Mouse (Mus musculus) adrenal gland (tissue): ENCODE data around the gene Arhgap8.
"Not testable (repeated sequence)": the region's sequence is repeated elsewhere in the genome, so short reads cannot be mapped to it uniquely, and the experiment has no call there.

Experiments used
- intact Hi-C: fragments of 180-260 bp; cut with DNase I; formaldehyde crosslinking; loops from one replicate; pipeline ENCODE4 v1.15.1; 2025

Gene Arhgap8

DNA sequence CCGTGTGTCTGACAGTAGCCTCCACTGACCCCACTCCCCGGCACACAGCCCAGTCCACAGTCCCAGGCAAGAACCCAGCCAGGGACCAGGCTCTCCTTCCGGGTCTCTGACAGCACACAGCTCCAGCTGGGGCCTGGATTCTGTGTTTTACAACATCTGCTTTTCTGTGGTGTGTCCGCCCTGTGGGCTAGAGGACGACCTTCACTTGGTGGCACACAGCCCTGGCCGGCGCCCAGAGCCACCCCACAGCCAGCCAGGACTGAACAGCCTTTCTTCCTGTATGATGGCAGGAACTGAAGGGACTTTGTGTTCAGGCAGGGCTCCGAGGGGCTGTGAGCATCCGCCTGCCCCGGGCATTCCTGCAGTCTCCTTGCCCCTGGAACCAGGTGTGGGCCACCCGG lies 22.2 kb upstream of the Arhgap8 start:
- intact Hi-C loops, result no loop called here

DNA sequence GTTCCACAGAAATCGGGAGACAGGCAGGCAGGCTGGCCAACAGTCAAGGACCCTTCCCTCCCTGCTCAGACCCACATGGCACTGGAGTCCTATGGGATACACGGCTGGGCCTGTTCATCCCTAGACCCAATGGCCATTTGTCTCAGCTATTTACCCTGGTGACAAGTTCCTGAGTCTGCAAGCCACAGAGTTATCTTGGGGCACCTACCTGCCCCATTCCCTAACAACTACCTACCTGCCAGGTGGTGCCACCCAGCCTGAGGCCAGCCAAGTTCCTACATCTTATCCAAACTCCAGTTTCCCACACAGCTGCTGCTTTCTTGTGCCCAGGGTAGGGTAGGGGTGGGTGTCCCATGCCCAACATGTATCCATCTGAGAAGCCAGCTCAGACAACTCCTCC lies 21.7 kb upstream of the Arhgap8 start:
- intact Hi-C loops, result no loop called here

DNA sequence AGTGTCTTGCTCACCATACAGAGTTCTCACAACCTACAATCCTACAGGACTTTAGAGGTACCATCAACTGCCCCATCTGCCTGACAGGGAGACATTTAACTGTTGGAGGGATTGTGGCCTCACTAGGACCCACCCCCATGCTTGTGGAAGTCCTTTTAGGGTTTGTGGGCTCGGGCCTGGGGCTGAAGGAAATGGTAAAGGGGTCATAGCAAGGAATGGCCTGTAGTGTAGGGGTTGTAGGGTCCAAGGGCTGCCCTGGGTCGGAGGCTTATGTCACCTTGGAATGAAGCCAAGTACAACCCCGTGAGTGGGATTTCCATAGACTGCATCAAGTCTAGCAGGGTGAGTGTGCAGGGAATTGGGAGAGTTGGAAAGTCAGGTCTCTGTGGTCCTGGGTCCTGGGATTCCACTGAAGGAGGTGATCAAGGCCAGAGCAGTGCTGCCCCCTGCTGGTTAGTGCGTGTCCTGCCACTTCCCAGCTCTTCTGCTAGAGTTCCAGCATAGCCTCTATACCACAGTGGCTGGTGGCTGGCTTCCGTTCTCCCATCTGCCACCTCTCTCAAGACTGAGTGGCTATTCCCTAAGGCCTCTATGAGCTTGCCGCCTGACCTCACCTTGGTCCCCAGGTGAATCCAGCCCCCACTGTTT lies 19.6 kb upstream of the Arhgap8 start:
- intact Hi-C loops, result loop anchor here (2.0 kb wide), 1 partner anchor 29 kb away; no protein-coding TSS in a partner anchor

DNA sequence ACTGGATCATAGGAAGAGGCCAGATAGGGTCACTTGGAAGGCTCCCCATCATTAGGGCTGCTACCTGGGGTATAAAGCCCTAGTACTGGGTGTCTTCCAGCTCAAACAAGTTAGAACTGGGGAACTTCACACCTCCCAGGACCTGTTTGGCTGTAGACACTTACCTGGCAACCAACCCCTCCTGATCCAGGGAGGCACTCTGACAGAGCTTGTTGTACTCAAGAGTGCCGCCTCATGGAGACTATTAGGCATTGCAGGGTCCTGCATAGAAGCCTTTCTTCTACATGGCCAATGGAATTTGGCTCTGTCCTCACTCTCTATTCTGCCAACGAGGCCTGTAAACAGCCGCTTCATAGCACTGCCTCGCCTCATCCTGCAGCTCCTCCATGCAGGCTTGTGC lies 17.9 kb upstream of the Arhgap8 start:
- intact Hi-C loops, result loop anchor here (2.0 kb wide), 1 partner anchor 31 kb away; no protein-coding TSS in a partner anchor

DNA sequence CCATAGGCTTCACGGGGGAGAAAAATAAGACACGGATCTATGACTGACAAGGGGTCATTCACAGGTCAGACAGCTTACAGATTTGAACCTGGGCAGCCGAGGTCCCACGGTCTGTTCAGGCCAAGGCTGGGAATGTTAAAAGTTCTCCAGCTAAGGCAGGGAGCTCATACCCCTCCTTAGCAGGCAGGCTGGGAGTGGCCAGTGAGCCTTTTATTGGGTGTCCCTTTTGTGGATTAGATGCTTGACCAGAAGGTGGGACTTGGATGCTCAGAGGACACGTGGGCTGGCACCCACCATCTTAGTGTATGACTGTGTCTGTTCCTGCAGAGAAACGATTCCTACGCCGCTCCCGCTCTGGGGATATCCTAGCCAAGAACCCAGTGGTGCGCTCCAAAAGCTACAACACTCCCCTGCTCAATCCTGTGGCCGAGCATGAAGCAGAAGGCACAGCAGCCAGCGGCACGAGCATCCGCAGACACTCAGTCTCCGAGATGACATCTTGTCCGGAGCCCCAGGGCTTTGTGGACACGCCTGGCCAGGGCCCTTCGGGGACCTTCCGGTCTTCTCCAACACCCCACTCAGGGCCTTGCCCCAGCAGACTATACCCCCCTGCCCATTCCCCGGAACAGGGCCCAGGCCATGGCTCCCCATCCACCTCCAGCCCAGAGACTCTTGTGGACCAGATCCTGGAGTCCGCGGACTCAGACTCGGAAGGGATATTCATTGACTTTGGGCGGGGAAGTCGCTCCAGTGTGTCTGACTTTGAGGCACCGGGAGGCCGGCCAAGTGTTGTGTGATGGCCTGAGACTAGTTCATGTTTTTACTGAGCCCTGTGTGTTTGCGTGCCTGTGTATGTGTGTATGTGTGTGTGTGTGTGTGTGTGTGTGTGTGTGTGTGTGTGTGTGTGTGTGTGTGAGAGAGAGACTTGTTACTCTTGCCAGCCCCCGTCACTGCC lies 17.2 kb upstream of the Arhgap8 start:
- intact Hi-C loops, result no loop called here

DNA sequence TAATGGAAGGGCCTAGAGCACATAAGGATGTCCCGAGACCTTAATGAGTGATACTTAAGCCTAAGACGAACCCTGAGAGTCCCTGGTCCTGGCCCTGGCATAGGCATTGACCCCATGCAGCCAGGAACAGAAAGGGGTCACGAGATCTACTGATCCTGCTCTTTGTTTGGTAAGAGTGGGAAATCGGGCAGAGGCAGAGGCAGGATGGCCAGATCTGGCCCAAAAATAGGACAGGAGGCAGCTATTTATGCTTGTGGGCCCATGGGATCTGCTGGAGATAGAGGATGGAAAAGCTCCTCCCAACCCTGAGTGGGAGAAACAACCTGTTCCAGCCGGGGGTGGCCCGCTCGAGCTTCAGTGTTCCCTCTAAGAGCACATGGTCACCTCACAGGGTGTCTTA lies 15.9 kb upstream of the Arhgap8 start:
- intact Hi-C loops, result no loop called here

DNA sequence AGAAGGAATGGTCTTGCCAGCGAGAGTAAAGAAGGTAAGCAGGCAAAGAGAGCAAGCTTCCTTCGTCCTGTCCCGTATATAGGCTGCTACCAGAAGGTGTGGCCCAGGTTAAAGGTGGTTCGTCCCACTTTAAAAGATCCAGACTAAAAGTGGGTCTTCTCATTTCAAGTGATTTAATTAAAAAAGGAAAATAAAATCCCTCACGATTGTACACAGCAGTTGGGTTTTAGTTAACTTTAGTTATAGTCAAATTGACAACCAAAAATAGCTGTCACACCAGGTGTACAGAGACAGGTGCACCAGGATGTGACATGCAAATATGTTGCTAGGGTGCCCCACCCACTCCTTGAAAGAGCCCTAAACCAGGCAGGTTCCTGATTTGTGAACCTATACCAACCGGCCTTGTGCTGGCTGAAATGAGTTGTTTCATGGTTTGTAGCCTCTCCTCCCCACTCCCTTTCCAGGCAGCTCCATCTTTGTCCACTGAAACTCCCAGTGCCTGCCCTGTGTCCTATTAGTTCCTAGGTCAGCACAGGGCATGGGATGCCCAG lies 14.4 kb upstream of the Arhgap8 start:
- intact Hi-C loops, result no loop called here

DNA sequence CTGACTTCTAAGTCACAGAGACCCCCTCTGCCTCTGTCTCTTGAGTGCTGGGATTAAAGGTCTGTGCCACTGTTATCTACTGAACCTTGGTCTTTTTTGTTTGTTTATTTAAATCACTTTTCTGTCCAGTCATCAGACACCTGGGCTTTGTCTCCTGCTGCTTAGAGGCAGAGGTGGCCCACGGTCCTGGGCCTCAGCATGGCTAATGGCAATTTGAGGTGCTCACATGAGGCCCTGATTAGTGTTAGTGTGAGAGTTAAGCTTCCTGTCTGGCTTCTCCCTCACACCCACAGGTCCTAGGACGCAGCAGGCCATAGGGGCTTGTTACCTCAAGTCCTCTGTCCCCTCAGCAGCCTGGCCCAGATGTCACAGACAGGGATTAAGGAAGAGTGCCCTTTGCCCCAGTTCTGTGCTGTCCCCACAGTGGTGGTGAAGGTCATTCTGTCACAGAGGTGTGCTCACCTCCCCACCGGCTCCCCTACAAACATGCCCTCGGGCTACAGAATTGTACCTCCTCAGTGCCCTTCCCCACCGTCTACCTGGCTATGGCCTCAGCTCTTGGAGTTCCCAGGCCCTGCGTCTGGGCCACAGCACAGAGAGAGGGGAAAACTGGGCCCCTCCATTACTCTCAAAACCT lies 12.8 kb upstream of the Arhgap8 start:
- intact Hi-C loops, result no loop called here

DNA sequence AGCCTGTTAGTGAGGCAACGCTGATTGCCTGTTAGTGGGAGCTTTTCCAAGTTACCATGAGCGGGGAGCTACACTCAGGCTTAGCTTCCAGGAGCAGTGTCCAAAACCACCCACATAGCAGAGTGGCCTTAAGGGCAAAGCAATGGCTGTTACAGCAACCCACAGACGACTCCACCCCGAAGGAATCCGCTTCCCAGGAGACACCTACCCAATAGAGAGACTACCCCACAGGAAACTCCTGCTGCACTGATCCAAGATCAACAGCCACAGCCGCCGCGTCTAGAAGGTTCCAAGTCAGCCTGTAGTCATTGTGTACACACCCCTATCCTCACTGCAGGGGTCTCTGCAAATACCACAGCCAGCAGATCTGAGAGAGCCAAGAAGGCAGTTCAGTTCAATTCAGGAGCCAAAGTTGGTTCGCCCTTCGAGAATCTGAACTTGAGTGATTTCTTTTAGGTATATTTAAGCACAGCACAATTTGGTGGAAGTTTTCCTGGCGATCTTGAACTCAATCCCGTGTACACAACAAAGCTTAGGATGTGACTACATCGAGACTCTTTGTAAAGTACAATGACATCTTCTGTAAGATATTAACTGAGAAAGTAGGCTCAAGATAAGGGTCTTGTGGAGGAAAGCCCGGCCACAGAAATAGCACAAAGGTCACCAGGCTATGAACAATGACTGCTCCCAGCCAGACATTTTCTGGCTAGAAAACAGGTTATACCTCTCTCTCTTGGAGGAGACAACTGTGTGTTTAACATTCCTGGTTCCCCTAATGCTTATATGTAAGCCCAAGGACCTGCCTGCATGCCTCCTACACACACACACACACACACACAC lies 7.1 kb upstream of the Arhgap8 start:
- intact Hi-C loops, result no loop called here

DNA sequence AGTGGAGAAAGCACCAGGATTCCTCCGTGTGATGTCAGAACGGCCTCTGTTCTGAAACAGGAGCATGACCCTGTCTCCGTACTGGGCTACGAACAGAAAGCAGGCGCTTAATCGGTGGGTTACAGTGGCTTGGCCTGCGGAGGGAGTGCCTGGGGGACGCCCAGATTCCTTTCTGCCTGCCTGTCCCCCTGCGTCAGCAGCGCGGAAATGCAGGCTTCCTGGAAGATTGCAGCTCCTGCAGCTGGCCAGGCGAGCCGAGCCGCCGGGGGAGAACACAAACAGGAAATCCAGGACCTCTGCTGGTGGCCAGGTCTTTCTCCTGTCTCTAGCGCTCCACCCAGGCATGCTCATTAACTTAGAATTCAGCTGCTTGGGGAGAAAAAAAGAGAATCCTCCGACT lies 5.1 kb upstream of the Arhgap8 start:
- intact Hi-C loops, result no loop called here

DNA sequence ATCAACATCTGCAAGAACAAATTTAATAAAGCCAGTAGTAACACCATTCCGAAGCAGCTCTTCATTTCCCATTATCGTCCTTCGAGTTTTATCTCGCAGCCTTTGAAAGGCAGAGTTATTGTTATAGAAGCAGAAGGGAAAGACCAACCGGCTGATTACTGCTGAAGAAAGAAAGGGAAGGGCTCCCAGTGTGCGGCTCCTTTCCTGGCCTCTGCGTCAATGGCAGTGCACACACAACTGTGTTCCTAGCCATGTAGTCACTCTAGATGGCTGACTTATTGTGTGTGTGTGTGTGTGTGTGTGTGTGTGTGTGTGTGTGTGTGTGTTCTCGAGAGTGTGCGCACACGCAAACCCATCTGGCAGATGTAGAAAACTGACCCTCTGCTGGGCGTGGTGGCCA lies 4.7 kb upstream of the Arhgap8 start:
- intact Hi-C loops, result no loop called here

DNA sequence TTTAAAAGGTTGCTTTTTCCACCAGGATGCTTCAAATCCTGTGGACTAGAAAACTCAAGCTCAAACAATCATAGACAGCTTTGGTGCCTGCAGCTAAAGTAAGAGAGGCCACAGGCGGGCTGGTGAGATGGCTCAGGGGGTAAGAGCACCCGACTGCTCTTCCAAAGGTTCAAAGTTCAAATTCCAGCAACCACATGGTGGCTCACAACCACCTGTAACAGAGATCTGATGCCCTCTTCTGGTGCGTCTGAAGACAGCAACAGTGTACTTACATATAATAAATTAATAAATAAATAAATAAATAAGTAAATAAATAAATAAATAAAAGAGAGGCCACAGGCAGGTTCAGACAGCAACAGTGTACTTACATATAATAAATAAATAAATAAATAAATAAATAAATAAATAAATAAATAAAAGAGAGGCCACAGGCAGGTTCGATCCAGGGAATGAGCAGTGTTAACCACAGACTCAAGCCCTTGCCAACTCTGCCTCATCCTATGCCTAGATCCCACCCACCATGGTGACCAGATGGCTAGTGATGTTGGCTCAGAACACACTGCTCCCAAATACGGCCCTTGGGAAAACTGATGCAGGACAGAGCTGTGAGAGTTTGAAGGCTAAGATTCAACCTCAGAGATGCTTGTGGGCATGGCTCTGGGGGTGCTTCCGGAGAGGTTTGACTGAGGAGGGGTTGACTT lies 2.1 kb upstream of the Arhgap8 start:
- intact Hi-C loops, result not testable (repeated sequence)

DNA sequence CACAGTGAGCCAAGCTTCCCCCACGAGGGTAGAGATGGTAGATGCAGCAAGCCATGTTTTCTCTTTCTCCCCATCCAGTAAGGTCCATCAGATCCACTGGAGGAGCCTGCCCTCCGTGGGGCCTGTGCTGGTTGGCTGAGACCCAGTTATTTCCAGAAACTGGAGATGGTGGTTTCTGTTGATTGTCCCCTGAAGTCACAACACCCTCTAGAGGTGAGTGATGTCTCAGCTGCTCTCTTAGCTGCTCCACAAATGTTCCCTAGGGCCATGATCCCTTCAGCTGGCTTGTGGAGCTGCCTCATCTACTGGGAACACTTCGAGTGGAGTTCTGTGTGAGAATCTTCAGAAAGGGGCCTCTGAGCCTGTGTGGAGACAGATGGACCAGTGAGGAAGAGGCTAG lies 1.1 kb upstream of the Arhgap8 start:
- intact Hi-C loops, result no loop called here

DNA sequence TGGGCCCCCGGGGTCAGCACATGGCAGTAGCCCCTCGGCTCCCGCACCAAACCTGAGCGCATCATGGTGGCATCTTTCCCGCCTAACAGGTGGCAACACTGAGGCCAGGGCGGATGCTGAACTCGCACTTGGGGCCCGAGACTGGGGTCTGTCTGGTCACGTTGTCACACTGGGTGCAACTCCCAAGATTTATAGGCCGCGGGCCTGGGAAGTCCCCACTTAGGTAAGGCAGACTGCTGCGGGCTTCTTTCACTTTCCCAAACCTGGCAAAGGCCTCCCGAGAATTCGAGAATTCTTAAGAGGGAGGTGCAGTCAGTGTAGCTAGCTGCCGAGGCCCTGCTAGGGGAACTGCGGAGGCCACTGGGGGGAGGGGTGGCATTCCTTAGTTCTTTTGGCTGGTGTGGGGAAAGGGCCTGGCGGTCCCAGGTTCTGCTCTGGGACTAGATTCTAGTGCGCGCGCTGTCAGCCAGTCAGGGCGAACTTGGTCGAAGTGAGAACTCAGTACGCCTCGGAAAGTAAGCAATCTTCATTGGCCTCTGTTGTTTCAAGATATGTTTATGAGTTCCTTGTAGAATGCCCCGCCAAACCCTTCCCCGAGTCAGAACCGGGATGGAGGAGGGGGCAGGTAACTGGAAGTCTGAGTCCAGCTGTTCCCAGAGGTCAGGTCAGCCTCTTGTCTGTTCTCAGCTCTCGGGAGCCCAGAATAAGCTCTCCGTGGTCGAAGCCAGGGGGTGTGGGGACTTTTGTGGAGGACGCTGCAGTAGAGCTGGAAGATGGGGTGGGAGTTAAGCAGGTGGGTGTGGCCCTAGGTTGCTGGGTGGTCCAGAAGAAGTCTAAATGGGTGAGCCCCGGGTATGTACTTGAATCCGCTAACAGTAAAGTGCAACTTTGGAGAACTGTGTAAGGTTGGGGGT lies 696 bp downstream of the Arhgap8 start:
- intact Hi-C loops, result no loop called here

DNA sequence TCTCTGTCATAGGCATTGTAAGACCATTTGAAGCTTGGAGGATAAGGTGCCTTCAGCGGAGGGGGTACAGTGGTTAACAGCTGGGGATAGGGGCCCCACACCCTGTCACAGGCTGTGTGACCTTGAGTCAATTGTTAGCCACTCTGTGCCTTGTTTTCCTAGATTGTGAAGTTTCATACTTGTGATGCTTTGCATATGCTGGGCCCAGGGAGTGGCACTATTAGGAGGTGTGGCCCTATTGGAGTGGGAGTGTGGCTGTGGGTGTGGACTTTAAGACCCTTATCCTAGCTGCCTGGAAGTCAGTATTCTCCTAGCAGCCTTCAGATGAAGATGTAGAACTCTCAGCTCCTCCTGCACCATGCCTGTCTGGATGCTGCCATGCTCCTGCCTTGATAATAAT lies 3.8 kb downstream of the Arhgap8 start:
- intact Hi-C loops, result not testable (repeated sequence)

DNA sequence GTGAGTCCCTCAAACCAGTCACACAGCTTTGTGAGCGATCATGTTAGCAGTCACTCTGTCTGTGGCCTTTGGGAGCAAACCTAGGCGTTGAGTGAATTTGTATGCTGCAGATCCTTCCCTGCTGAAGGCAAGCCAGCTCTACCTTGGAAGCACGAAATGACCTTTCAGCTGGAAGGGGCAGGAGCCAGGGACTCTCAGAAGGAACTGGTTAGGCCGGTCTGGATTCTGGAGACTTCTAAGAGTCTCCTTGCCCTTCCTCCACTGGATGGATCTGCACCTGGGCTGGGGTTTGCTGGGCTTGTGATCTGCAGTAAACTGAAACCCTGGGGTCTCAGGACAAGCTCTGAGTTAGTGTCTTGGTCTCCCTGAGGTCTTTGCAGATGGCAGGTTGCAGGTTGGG lies 4.3 kb downstream of the Arhgap8 start:
- intact Hi-C loops, result no loop called here

DNA sequence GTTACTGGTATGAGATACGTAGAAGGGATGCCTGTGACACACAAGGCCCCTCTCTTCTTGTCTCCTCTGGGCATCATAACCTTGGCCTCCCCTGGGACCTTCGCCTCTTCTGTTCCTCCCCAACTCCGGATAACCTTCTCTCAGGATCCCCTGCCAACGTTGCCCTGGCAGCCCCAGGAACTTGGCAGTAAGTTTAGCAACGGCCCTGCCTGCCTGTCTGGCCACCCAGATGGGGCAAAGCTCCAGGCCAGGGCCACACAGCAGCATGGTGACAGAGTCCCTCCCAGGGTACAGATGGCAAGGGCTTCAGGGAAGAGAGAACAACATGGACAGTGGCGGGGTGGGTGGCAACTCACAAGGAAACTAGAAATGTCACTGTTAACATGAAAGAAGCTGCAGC lies 9.8 kb downstream of the Arhgap8 start:
- intact Hi-C loops, result no loop called here

DNA sequence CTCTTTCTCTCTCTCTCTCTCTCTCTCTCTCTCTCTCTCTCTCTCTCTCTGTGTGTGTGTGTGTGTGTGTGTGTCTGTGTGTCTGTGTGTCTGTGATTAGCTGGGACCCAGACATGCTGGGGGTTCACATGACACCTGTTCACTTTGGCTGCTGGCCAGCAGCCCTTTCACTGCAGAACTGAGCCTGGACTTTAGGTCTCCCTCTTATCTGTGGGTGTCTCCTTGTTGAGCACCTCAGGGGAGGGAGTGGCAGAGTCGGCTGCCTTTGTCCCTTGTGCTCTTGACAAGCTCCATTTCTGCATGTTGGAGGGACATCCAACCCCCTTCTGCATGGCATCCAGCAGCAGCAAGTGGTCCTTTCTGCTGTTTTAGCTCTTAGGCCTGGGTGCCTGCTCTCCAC lies 11.0 kb downstream of the Arhgap8 start:
- intact Hi-C loops, result no loop called here
